Mouse (Mus musculus) brain, embryonic 18.5 days (tissue): ENCODE measurements at regions not wholly inside any gene's neighbourhood (a gene's known extent, or its start where the extent isn't known, plus 50 kb on each side); places are given as distances from the start of the nearest gene placed in this dataset.

Experiments
- DNase-seq: peaks from one replicate; pipeline ENCODE4 v3.0.0-alpha.2; 2012; ENCODE audit warnings: low read depth, low spot score

DNA sequence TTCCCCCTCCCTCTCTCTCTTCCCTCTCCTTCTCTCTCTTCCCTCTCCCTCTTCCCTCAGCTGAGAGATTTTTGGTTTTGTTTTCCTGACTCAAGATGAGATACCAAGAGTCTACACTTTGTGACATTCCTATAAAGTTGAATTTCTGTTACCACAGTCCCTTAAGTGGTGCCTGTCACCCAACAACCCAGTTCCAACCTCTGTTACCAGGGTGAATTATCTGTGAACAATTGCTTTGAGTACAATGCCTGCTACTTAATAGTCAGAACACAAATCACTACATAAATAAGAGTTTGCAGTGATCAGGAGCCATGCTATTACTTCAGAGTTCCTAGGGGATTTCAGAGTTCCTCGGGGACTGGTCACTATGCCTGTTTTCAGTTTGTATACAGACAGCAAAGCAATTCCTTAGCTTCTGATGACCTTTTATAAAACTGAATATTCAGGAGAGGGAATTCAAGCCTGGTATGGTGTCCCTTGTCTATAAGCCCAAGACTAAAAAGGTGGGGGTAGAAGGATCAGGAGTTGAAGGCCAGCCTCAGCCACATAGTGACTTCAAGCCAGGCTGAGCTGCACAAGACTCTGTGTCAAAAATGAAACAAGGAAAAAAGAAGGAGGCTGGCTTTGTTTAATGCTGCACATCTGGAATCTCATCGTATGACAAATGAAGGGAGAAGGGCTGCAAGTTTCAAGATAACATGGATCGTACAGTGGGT lies 99.2 kb upstream of the F13a1 start:
- DNase-seq = no peak

DNA sequence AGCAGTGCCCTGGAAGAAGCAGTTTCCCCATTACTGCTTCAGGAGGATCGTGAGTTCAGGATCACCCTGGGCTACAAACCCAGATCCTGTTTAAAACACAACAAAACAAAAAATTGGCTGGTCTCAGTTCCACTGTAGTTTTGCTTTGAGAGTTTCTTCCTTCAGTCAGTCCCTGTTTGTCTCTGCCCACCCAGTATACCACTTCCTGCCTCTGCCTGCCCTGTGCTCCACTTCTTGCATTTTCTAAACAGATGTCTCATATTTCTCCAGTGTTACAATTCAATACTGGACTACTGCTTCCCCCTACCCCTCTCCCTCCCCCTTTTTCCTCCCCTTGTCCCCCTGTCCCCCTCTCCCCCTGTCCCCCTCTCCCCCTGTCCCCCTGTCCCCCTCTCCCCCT lies 98.6 kb upstream of the F13a1 start:
- no peak for DNase-seq

- DNase-seq = no peak
Measured at GRCm38 (mm10) chr13:37147790-37148189, 97.7 kb upstream of the F13a1 start.

DNA sequence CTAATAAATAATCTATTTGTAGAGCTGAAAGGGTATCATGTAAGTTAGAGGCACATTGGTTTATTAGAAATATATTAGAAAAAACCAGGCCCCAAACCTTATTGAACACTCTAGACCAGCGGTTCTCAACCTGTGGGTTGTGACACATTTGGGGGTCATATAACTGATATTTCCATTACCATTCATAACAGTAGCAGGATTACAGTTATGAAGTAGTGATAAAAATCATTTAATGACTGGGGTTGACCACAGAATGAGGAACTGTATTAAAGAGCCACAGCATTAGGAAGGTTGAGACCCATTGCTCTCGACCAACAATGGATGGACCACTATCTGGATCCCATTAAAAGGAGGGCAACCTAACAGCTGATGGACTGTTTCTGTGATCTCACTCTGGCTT lies 92.8 kb upstream of the F13a1 start:
- no peak for DNase-seq

GRCm38 (mm10) chr13:37135115-37135514 lies 85.1 kb upstream of the F13a1 start:
- no peak for DNase-seq

- no peak for DNase-seq
Measured at GRCm38 (mm10) chr13:37134518-37134917, 84.5 kb upstream of the F13a1 start.

DNA sequence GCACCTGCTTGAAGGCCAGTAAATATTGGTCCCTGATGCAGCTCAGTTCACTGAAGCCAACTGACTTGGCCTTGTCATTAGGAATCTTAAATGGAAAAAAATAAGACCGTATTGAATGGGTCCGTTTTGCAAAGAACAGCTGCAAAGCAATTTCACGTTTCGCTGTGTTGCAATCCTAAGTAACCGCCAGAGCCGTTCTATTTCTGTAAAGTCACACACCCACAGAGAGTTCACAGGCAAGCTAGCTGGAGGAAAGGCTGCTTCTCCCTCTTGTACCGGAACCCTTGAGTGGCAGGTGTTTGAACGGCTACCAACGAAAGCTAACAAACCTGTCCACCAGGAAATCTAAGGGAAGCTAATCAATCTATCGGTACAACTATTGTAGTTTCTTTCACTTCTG lies 80.6 kb upstream of the F13a1 start:
- DNase-seq = no peak

GRCm38 (mm10) chr13:37121602-37122001 lies 71.6 kb upstream of the F13a1 start:
- no peak for DNase-seq

DNA sequence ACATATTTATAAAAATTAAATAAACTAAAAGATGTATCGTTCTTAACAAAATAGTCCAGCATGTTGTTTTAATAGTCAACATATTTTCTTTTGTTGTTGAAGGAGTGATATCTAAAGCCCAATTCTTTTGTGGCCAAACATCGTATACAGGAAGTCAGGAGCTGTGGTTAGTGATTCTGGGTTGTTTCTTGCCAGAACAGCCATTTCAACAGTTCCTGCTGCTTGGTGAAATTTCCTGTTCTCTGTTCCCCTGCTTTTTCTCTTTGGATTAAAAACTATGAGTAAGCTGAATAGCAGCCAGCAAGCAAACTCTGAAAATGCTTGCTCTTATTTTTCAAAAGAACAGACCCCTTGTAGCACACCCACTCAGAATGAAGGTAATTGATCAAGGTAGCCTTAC lies 70.2 kb upstream of the F13a1 start:
- no peak for DNase-seq

GRCm38 (mm10) chr13:37114324-37114723 lies 64.3 kb upstream of the F13a1 start:
- no peak for DNase-seq

- no peak for DNase-seq
Measured at GRCm38 (mm10) chr13:37111747-37112146, 61.7 kb upstream of the F13a1 start.

GRCm38 (mm10) chr13:37107721-37108120 lies 57.7 kb upstream of the F13a1 start:
- DNase-seq = no peak

GRCm38 (mm10) chr13:37106009-37106408 lies 56.0 kb upstream of the F13a1 start:
- DNase-seq = no peak

GRCm38 (mm10) chr13:37104410-37105294 lies 54.6 kb upstream of the F13a1 start:
- no peak for DNase-seq

- DNase-seq = no peak
Measured at GRCm38 (mm10) chr13:37103741-37104296, 53.8 kb upstream of the F13a1 start.

DNA sequence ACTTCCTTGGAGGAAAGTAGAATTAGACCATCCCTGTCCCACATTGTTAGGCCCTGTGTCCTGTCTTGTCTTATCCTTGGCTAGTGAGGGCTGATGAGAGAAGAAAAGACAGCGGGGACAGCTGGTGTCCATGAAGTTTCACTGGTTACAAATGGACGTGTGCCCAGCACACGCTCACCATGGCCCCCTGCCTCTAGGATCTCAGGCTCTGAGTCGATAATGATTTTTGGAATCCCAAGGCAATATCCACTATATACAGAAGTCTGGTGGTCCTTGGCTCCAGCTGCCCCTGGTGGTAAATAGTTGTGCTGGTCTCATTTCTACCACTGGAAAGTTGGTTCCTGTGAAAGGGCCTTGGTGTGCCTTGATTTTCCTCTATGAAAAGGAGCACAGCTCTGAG lies 51.7 kb upstream of the F13a1 start:
- no peak for DNase-seq
